ENCODE assay signal across 9 mouse cellular contexts in the genomic region with DNA sequence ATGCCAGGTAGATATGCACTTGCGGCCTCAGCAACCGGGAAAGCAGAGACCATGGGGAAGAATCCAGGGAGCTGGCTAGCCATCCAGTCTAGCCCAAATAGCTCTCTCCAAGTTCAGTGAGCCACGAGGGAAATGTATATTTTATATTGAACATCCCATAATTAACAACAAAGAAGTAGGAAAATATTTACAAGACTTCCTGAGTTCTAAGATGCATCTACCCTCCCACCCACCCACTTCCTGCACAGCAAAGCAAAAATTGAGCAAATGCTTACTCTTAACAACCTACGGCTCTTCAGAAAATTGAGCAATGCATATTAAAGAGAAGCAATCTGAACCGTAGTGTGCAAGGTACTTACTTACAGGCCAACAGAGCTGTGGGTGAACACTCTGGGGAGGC. TPM values are rescaled to one million over a fixed set of nuclear protein-coding genes. Genes with fewer than 3 reads are reported as not detected.
DNase-seq lines count a peak whose midpoint lies in the region; ATAC-seq and TF ChIP-seq lines count a peak whose summit lies in the region.
"Had no signal": no experiment of that assay in that cellular context is flagged by ENCODE, and none has a peak within 500 bp of the region (broad histone marks: within the 10 kb centered on the region; RNA-seq: fewer than 3 reads in every experiment).

No protein-coding gene starts in this region.

- peak overlapping the region; percentile 74 for H3K4me2 ChIP-seq in lung, embryonic 16.5 days (ENCODE audit: low read depth, low read length)
- H3K4me2 ChIP-seq in embryonic facial prominence, embryonic 14.5 days (ENCODE audit: low read depth, low read length): peak overlapping the region; percentile 62
- peak overlapping the region; percentile 82 for H3K4me2 ChIP-seq in limb, embryonic 12.5 days

- H3K9me3 ChIP-seq in lung, embryonic 16.5 days (ENCODE audit: control insufficient read depth, low read length): no peaks in the 10 kb centered on the region
- H3K9me3 ChIP-seq in embryonic facial prominence, embryonic 14.5 days (ENCODE audit: control insufficient read depth, low read length): no peaks in the 10 kb centered on the region
- no peaks in the 10 kb centered on the region for H3K9me3 ChIP-seq in limb, embryonic 12.5 days

- H3K36me3 ChIP-seq in lung, embryonic 16.5 days (ENCODE audit: control insufficient read depth, insufficient read depth, low read length): peaks cover 2% of the 10 kb centered on the region; the same call in 1 of the 2 replicates
- H3K36me3 ChIP-seq in embryonic facial prominence, embryonic 14.5 days (ENCODE audit: control insufficient read depth, insufficient read depth, low read length): peaks cover 20% of the 10 kb centered on the region
- peaks cover 22% of the 10 kb centered on the region for H3K36me3 ChIP-seq in limb, embryonic 12.5 days
- H3K36me3 ChIP-seq in small intestine, adult 2 months (ENCODE audit: control insufficient read depth, insufficient read depth, low read length): peaks cover 7% of the 10 kb centered on the region

- H3K4me1 ChIP-seq in lung, embryonic 16.5 days (replicated peaks; ENCODE audit: control insufficient read depth, insufficient read depth, low read length): peaks cover 36% of the 10 kb centered on the region
- peaks cover 8% of the 10 kb centered on the region for H3K4me1 ChIP-seq in lung, adult 2 months (ENCODE audit: control insufficient read depth, insufficient read depth, low read length)
- H3K4me1 ChIP-seq in embryonic facial prominence, embryonic 14.5 days (ENCODE audit: control insufficient read depth, insufficient read depth, low read length): peaks cover 17% of the 10 kb centered on the region
- peaks cover 43% of the 10 kb centered on the region for H3K4me1 ChIP-seq in limb, embryonic 12.5 days (replicated peaks)
- peaks cover 15% of the 10 kb centered on the region for H3K4me1 ChIP-seq in small intestine, adult 2 months (ENCODE audit: control insufficient read depth, insufficient read depth, insufficient read length, low read length)

- H3K9ac ChIP-seq in lung, embryonic 16.5 days (ENCODE audit: low read length): peak overlapping the region; percentile 87
- no peak overlapping the region; the same call in 1 of the 2 replicates for H3K9ac ChIP-seq in embryonic facial prominence, embryonic 14.5 days (ENCODE audit: low read depth, low read length)
- H3K9ac ChIP-seq in limb, embryonic 12.5 days (replicated peaks): peak overlapping the region; percentile 85; the same call in 1 of the 2 replicates

- no peak for TF ChIP-seq POLR2A in lung, adult 2 months (IDR thresholded peaks at IDR 0.05; ENCODE audit: borderline replicate concordance, extremely low read depth, low read depth, low read length)
- TF ChIP-seq POLR2A in small intestine, adult 2 months (IDR thresholded peaks at IDR 0.05; ENCODE audit: low read depth, low read length): no peak

- TF ChIP-seq CTCF in lung, adult 2 months (IDR thresholded peaks at IDR 0.05; ENCODE audit: insufficient read depth, low read length): no peak
- TF ChIP-seq CTCF in small intestine, adult 2 months (IDR thresholded peaks at IDR 0.05; ENCODE audit: extremely low read depth, insufficient read length, insufficient replicate concordance, low read depth, low read length): no peak

- H3K27me3 ChIP-seq in lung, embryonic 16.5 days (ENCODE audit: control insufficient read depth, insufficient read depth, low read depth, low read length): no peaks in the 10 kb centered on the region
- no peaks in the 10 kb centered on the region for H3K27me3 ChIP-seq in embryonic facial prominence, embryonic 14.5 days (replicated peaks; ENCODE audit: control insufficient read depth, insufficient read depth, low read length)
- H3K27me3 ChIP-seq in limb, embryonic 12.5 days: no peaks in the 10 kb centered on the region
- H3K27me3 ChIP-seq in small intestine, adult 2 months (ENCODE audit: control insufficient read depth, insufficient read depth, low read length): no peaks in the 10 kb centered on the region

- 62% methylated on average over 5 of the region's 5 CpGs for WGBS in lung, embryonic 16.5 days
- WGBS in lung, adult 2 months: 55% methylated on average over 5 of the region's 5 CpGs
- 82% methylated on average over 5 of the region's 5 CpGs for WGBS in embryonic facial prominence, embryonic 14.5 days
- WGBS in limb, embryonic 12.5 days: 88% methylated on average over 5 of the region's 5 CpGs
- 67% methylated on average over 5 of the region's 5 CpGs for WGBS in small intestine, adult 2 months

- no peak for DNase-seq in lung, adult 2 months
- DNase-seq in embryonic facial prominence, embryonic 14.5 days (ENCODE audit: low spot score): no peak
- DNase-seq in adrenal gland, postnatal 10 days: no peak
- no peak for DNase-seq in thymus, postnatal 10 days (ENCODE audit: low spot score in 2 of 2)
- no peak for DNase-seq in layer of hippocampus, adult 18-20 months (ENCODE audit: low spot score in 2 of 2)
- DNase-seq: adrenal gland, postnatal 25 days had no signal

- H3K27ac ChIP-seq in lung, embryonic 16.5 days (ENCODE audit: low read length): peak overlapping the region; percentile 100
- H3K27ac ChIP-seq in embryonic facial prominence, embryonic 14.5 days (replicated peaks; ENCODE audit: low read depth, low read length): peak overlapping the region; percentile 99
- H3K27ac ChIP-seq in limb, embryonic 12.5 days: peak overlapping the region; percentile 98
- peak overlapping the region; percentile 94 for H3K27ac ChIP-seq in small intestine, adult 2 months (ENCODE audit: insufficient read depth, low read depth, low read length)

- H3K4me3 ChIP-seq in lung, embryonic 16.5 days (ENCODE audit: low read length): peak overlapping the region; percentile 68; the same call in 1 of the 2 replicates
- H3K4me3 ChIP-seq in lung, adult 2 months (replicated peaks; ENCODE audit: extremely low read depth, low read depth, low read length): no peak overlapping the region
- H3K4me3 ChIP-seq in embryonic facial prominence, embryonic 14.5 days (ENCODE audit: low read depth, low read length): peak overlapping the region; percentile 65
- no peak overlapping the region for H3K4me3 ChIP-seq in limb, embryonic 12.5 days (replicated peaks)
- no peak overlapping the region for H3K4me3 ChIP-seq in small intestine, adult 2 months (ENCODE audit: low read depth, low read length)

- no peak for ATAC-seq in lung, embryonic 16.5 days (ENCODE audit: low read depth)
- no peak for ATAC-seq in embryonic facial prominence, embryonic 14.5 days (ENCODE audit: low read depth)
- no peak for ATAC-seq in limb, embryonic 12.5 days (ENCODE audit: insufficient number of reproducible peaks, insufficient read depth, low FRiP score, low TSS enrichment, low read depth)

RNA-seq across cellular contexts. Expression of gene Ppil1, which starts 0.8 kb away (rescaled TPM):
- 144 and 145 TPM in 2 replicates for polyA plus RNA-seq in lung, embryonic 16.5 days (2015; fragmentation: Nextera tagmentation; extraction: Ambion mirVana)
- polyA plus RNA-seq in lung, adult 2 months (2012; rRNA removed): 18.7 and 20.7 TPM in 2 replicates
- polyA plus RNA-seq in embryonic facial prominence, embryonic 14.5 days (2014; fragmentation: Nextera tagmentation; extraction: Ambion mirVana): 108 and 117 TPM in 2 replicates
- 175 and 178 TPM in 2 replicates for polyA plus RNA-seq in limb, embryonic 12.5 days (2016; fragmentation: Nextera tagmentation; extraction: Ambion mirVana)
- 16.3 and 26.0 TPM in 2 replicates for polyA plus RNA-seq in small intestine, adult 2 months (2012; rRNA removed)
- total RNA-seq in adrenal gland, postnatal 10 days (2021): 10 to 100 TPM; 24.6 to 27.9 TPM
- total RNA-seq in layer of hippocampus, adult 18-20 months (2021): 10 to 100 TPM; 16.2 to 18.4 TPM

RNA-seq across cellular contexts. Expression of gene BC004004, which starts 3.8 kb away (rescaled TPM):
- 82.2 and 87.7 TPM in 2 replicates for polyA plus RNA-seq in lung, embryonic 16.5 days (2015; fragmentation: Nextera tagmentation; extraction: Ambion mirVana)
- 56.5 and 70.8 TPM in 2 replicates for polyA plus RNA-seq in lung, adult 2 months (2012; rRNA removed)
- 82.1 and 85.6 TPM in 2 replicates for polyA plus RNA-seq in embryonic facial prominence, embryonic 14.5 days (2014; fragmentation: Nextera tagmentation; extraction: Ambion mirVana)
- polyA plus RNA-seq in limb, embryonic 12.5 days (2016; fragmentation: Nextera tagmentation; extraction: Ambion mirVana): 45.7 and 52.8 TPM in 2 replicates
- 22.9 and 48.7 TPM in 2 replicates for polyA plus RNA-seq in small intestine, adult 2 months (2012; rRNA removed)
- 100 to 1,000 TPM; 158 to 160 TPM for total RNA-seq in adrenal gland, postnatal 10 days (2021)
- 10 to 100 TPM; 84.9 to 94.4 TPM for total RNA-seq in layer of hippocampus, adult 18-20 months (2021)

RNA-seq across cellular contexts. Expression of gene Cpne5, which starts 26.8 kb away (rescaled TPM):
- 3.6 and 5.0 TPM in 2 replicates for polyA plus RNA-seq in lung, embryonic 16.5 days (2015; fragmentation: Nextera tagmentation; extraction: Ambion mirVana)
- polyA plus RNA-seq in lung, adult 2 months (2012; rRNA removed): 13.6 and 15.7 TPM in 2 replicates
- polyA plus RNA-seq in embryonic facial prominence, embryonic 14.5 days (2014; fragmentation: Nextera tagmentation; extraction: Ambion mirVana): 12.4 and 17.1 TPM in 2 replicates
- 5.6 and 6.4 TPM in 2 replicates for polyA plus RNA-seq in limb, embryonic 12.5 days (2016; fragmentation: Nextera tagmentation; extraction: Ambion mirVana)
- 0.71 and 2.3 TPM in 2 replicates for polyA plus RNA-seq in small intestine, adult 2 months (2012; rRNA removed)
- 1 to 10 TPM; 1.0 to 1.6 TPM for total RNA-seq in adrenal gland, postnatal 10 days (2021)
- total RNA-seq in layer of hippocampus, adult 18-20 months (2021): 10 to 100 TPM; 37.5 to 37.8 TPM

RNA-seq across cellular contexts. Expression of gene Pi16, which starts 52.7 kb away (rescaled TPM):
- polyA plus RNA-seq in lung, embryonic 16.5 days (2015; fragmentation: Nextera tagmentation; extraction: Ambion mirVana): 2.3 and 3.5 TPM in 2 replicates
- polyA plus RNA-seq in lung, adult 2 months (2012; rRNA removed): 46.8 and 47.3 TPM in 2 replicates
- polyA plus RNA-seq in embryonic facial prominence, embryonic 14.5 days (2014; fragmentation: Nextera tagmentation; extraction: Ambion mirVana): 1.8 and 3.0 TPM in 2 replicates
- 0.38 and 0.51 TPM in 2 replicates for polyA plus RNA-seq in limb, embryonic 12.5 days (2016; fragmentation: Nextera tagmentation; extraction: Ambion mirVana)
- 1.6 and 4.7 TPM in 2 replicates for polyA plus RNA-seq in small intestine, adult 2 months (2012; rRNA removed)
- 10 to 100 TPM; 24.5 to 26.1 TPM for total RNA-seq in adrenal gland, postnatal 10 days (2021)
- total RNA-seq in layer of hippocampus, adult 18-20 months (2021): 1 to 10 TPM in 1 of 2 experiments, under 1 TPM in 1; 0.92 to 1.3 TPM

Comparison
In these comparisons a context has a peak if more than half of its experiments do, and no peak if none do; other contexts are left out.
1. H3K4me3 ChIP-seq: peak in lung, embryonic 16.5 days (single experiment) and embryonic facial prominence, embryonic 14.5 days (single experiment); none in lung, adult 2 months (single experiment), limb, embryonic 12.5 days (single experiment) and small intestine, adult 2 months (single experiment).
2. Peak in every context shown above with its lines, with median percentiles within 50 percentile points of each other: H3K27ac ChIP-seq and H3K4me2 ChIP-seq.